Mouse (Mus musculus): Measurements from ENCODE around the gene Lrrc10. TPM values are rescaled to one million over a fixed set of nuclear protein-coding genes. Genes with fewer than 3 reads are reported as not detected.

Gene Lrrc10
- under 1 TPM in 1 of 2 experiments, not detected in 1; 0.17 TPM for total RNA-seq (2021)
- long read RNA-seq, experiment 1, result 0 reads
- long read RNA-seq, experiment 2, result 0 reads

- intact Hi-C loops (cut with DNase I), result no loop called here
- Histone ChIP-seq H3K4me3 (no peak within 1 kb of the TSS), H3K27ac (no peak within 1 kb of the TSS)
- no peak for TF ChIP-seq CTCF (IDR thresholded peaks at IDR 0.05)
- no peak for DNase-seq
Observed at GRCm38 (mm10) chr10:117045175-117046056, at the start of gene Lrrc10. Gene Lrrc10 (plus strand): TSS chr10:117045341.

- no peak for TF ChIP-seq CTCF (IDR thresholded peaks at IDR 0.05)
- no peak for DNase-seq
- intact Hi-C loops (cut with DNase I), result loop anchor here (2.0 to 5.0 kb wide), 2 partner anchors 25 to 37 kb away; no protein-coding TSS in a partner anchor
- H3K4me3 ChIP-seq, result peak overlapping the region; percentile 24
- peak overlapping the region; percentile 85 for H3K27ac ChIP-seq
Observed at GRCm38 (mm10) chr10:116995584-116996235, 49.4 kb upstream of the Lrrc10 start.

GRCm38 (mm10) chr10:116996236-116996600, 48.9 kb upstream of the Lrrc10 start:
- intact Hi-C loops (cut with DNase I), result loop anchor here (2.0 to 5.0 kb wide), 2 partner anchors 25 to 36 kb away; no protein-coding TSS in a partner anchor
- Histone ChIP-seq H3K4me3 (peak overlapping the region; percentile 24), H3K27ac (peak overlapping the region; percentile 85)
- no peak for TF ChIP-seq CTCF (IDR thresholded peaks at IDR 0.05)
- DNase-seq, result peak; percentile 90

GRCm38 (mm10) chr10:116998716-116999455, 46.3 kb upstream of the Lrrc10 start:
- DNase-seq, result peak; percentile 71

GRCm38 (mm10) chr10:117000975-117001374, 44.2 kb upstream of the Lrrc10 start:
- no peak for TF ChIP-seq CTCF (IDR thresholded peaks at IDR 0.05)
- intact Hi-C loops (cut with DNase I), result no loop called here
- DNase-seq, result peak; percentile 29
- no peak overlapping the region for H3K4me3 ChIP-seq
- no peak overlapping the region; the same call in 1 of the 2 replicates for H3K27ac ChIP-seq

More at GRCm38 (mm10) chr10:116998716-116999455, 46.3 kb upstream of the Lrrc10 start:
- peak; percentile 27 for TF ChIP-seq CTCF (IDR thresholded peaks at IDR 0.05)
- H3K27ac ChIP-seq, result peak overlapping the region; percentile 85
- intact Hi-C loops (cut with DNase I), result loop anchor here (5.0 kb wide), 1 partner anchor 33 kb away; no protein-coding TSS in a partner anchor
- H3K4me3 ChIP-seq, result no peak overlapping the region

- no peak overlapping the region for H3K27ac ChIP-seq
- TF ChIP-seq CTCF (IDR thresholded peaks at IDR 0.05), result no peak
- no peak for DNase-seq
- H3K4me3 ChIP-seq, result no peak overlapping the region
- intact Hi-C loops (cut with DNase I), result no loop called here
Observed at GRCm38 (mm10) chr10:117004695-117005094, 40.4 kb upstream of the Lrrc10 start.

GRCm38 (mm10) chr10:117005707-117006464, 39.3 kb upstream of the Lrrc10 start:
- no peak overlapping the region for H3K27ac ChIP-seq
- intact Hi-C loops (cut with DNase I), result no loop called here
- no peak for TF ChIP-seq CTCF (IDR thresholded peaks at IDR 0.05)
- no peak for DNase-seq
- no peak overlapping the region for H3K4me3 ChIP-seq

- TF ChIP-seq CTCF (IDR thresholded peaks at IDR 0.05), result no peak
- intact Hi-C loops (cut with DNase I), result no loop called here
Observed at GRCm38 (mm10) chr10:117009691-117010090, 35.5 kb upstream of the Lrrc10 start.

GRCm38 (mm10) chr10:117011047-117011446, 34.1 kb upstream of the Lrrc10 start:
- intact Hi-C loops (cut with DNase I), result no loop called here
- Histone ChIP-seq H3K4me3 (no peak overlapping the region), H3K27ac (no peak overlapping the region)
- DNase-seq, result no peak
- TF ChIP-seq CTCF (IDR thresholded peaks at IDR 0.05), result no peak

More at GRCm38 (mm10) chr10:117009691-117010090, 35.5 kb upstream of the Lrrc10 start:
- Histone ChIP-seq H3K27ac (no peak overlapping the region), H3K4me3 (no peak overlapping the region)
- DNase-seq, result no peak

- no peak for DNase-seq
- no peak for TF ChIP-seq CTCF (IDR thresholded peaks at IDR 0.05)
- intact Hi-C loops (cut with DNase I), result no loop called here
- Histone ChIP-seq H3K4me3 (no peak overlapping the region), H3K27ac (no peak overlapping the region)
Observed at GRCm38 (mm10) chr10:117013689-117014390, 31.3 kb upstream of the Lrrc10 start.

- H3K27ac ChIP-seq, result no peak overlapping the region
- DNase-seq, result no peak
- intact Hi-C loops (cut with DNase I), result no loop called here
- H3K4me3 ChIP-seq, result no peak overlapping the region
- TF ChIP-seq CTCF (IDR thresholded peaks at IDR 0.05), result no peak
Observed at GRCm38 (mm10) chr10:117014565-117014964, 30.6 kb upstream of the Lrrc10 start.
